Mouse (Mus musculus) lung, embryonic 16.5 days (tissue): ENCODE measurements around the gene Cbfb. TPM values are rescaled to one million over a fixed set of nuclear protein-coding genes. Genes with fewer than 3 reads are reported as not detected.

ENCODE experiments used
- ATAC-seq: fragments of 200-750 bp; cut with Nextera tagmentation; 2 replicates; pipeline ENCODE4 v1.8.0; 2017; ENCODE audit warnings: low read depth, mild to moderate bottlenecking, moderate library complexity
- H3K27ac ChIP-seq: fragments of 300-500 bp; sonication (generic); 2 replicates; pipeline ENCODE4 v1.5.1; 2014; ENCODE audit warnings: mild to moderate bottlenecking, control low read depth, low read length
- H3K27me3 ChIP-seq: fragments of 300-500 bp; sonication (generic); 2 replicates; pipeline ENCODE4 v1.6.1; 2014; ENCODE audit warnings: low read depth, low read length, mixed read lengths; ENCODE audit not compliant: control insufficient read depth, insufficient read depth
- H3K36me3 ChIP-seq: fragments of 300-500 bp; sonication (generic); 2 replicates; pipeline ENCODE4 v1.6.1; 2014; ENCODE audit warnings: low read length; ENCODE audit not compliant: control insufficient read depth, insufficient read depth
- H3K4me1 ChIP-seq: fragments of 300-500 bp; sonication (generic); replicated peaks from 2 replicates; pipeline ENCODE4 v1.6.1; 2014; ENCODE audit warnings: low read length, mixed read lengths; ENCODE audit not compliant: control insufficient read depth, insufficient read depth
- H3K4me2 ChIP-seq: fragments of 300-500 bp; sonication (generic); 2 replicates; pipeline ENCODE4 v1.6.1; 2014; ENCODE audit warnings: low read depth, low read length, control low read depth
- H3K4me3 ChIP-seq: fragments of 300-500 bp; sonication (generic); 2 replicates; pipeline ENCODE4 v1.5.1; 2014; ENCODE audit warnings: mild to moderate bottlenecking, low read length, control low read depth
- H3K9ac ChIP-seq: fragments of 300-500 bp; sonication (generic); 2 replicates; pipeline ENCODE4 v1.6.1; 2014; ENCODE audit warnings: low read length, control low read depth
- H3K9me3 ChIP-seq: fragments of 300-500 bp; sonication (generic); 2 replicates; pipeline ENCODE4 v1.6.1; 2016; ENCODE audit warnings: low read length; ENCODE audit not compliant: control insufficient read depth
- WGBS: fragments of 180-500 bp; shearing (Covaris S2); extraction: QIAGEN DNeasy Blood & Tissue Kit; methylation state at CpG from one replicate; pipeline ENCODE4 v1.1.7; 2014; 5-methylcytosine and 5-hydroxymethylcytosine counted together
- polyA plus RNA-seq: library from polyadenylated mRNA; unstranded; fragments of >200 nt; fragmentation: Nextera tagmentation; extraction: Ambion mirVana; gene quantifications from 2 replicates; pipeline ENCODE4 v1.2.1, GENCODE M21; 2015

The Cbfb gene
- polyA plus RNA-seq, 1 experiment from 2014 or later = 55.5 TPM

DNA sequence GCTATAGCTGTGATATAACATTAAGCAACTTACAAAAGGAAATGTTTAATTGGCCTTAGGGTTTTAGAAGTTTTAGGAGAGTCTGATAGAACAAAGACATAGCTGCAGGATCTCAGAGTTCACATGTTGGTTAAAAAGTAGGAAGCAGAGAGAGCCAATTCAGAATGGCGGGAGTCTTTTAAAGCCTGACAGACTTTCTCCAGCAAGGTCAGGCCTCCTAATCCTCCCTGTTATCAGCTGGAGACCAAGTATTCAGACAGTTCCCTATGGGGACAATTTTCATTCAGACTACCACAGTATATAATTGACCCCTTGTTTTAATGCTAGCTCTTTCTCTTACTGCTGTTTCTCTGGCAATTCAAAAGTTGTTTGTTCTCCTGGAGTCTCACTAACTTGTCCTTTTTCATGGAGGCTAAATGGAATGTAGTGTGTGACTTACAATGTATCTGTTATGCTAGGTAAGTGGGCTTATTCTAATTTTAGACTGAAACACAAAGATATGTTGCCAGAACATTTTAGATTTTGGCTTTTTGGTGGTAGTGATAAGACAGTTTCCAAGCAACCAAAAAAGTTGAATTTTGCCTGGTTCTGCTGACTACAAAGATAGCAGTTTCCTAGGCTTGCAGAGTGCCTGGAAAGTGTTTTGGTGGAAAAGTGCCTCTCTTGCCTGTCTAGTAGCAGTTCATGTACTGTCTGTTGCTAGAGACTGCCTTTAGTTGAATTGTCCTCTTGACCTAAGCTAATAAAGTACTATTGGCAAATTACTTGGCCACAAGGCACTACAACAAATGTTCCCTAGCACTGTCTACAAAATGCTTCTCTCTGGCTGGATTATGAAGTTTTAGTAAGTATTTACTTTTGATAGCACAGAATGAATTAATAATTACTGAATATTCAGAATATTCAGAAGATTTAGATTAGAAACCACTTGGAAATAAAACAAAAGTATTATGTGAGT is 39.0 kb downstream of the Cbfb start:
- Histone ChIP-seq H3K36me3 (peaks cover 1% of the 10 kb centered on the region; the same call in 1 of the 2 replicates), H3K4me2 (no peak overlapping the region), H3K27ac (no peak overlapping the region), H3K9me3 (no peaks in the 10 kb centered on the region), H3K4me1 (no peaks in the 10 kb centered on the region), H3K27me3 (no peaks in the 10 kb centered on the region), H3K4me3 (no peak overlapping the region), H3K9ac (no peak overlapping the region)
- ATAC-seq = no peak
- 95% methylated on average over 1 of the region's 1 CpGs for WGBS

DNA sequence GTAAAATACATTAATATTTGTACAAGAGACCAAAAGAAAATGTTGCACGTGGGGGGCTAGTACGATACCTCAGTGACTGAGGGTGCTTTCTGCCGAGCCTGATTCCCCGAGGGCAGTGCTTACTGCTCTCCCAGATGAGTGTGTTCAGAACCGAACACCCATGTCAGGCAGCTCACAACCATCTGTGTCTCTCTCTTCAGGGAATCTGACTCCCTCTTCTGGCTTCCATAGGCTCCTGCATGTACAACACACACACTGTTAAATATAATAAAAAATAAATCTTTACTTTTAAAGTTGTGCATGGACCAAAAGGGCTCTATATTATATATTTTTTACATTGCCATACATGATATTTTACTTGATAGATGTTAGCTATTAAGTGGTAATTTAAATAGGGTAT is 43.6 kb downstream of the Cbfb start:
- Histone ChIP-seq H3K4me3 (no peak overlapping the region), H3K27ac (no peak overlapping the region), H3K4me2 (no peak overlapping the region), H3K36me3 (peaks cover 6% of the 10 kb centered on the region; the same call in 1 of the 2 replicates), H3K9ac (no peak overlapping the region), H3K27me3 (no peaks in the 10 kb centered on the region), H3K4me1 (no peaks in the 10 kb centered on the region), H3K9me3 (no peaks in the 10 kb centered on the region)
- 83% methylated on average over 5 of the region's 5 CpGs for WGBS
- ATAC-seq = no peak

DNA sequence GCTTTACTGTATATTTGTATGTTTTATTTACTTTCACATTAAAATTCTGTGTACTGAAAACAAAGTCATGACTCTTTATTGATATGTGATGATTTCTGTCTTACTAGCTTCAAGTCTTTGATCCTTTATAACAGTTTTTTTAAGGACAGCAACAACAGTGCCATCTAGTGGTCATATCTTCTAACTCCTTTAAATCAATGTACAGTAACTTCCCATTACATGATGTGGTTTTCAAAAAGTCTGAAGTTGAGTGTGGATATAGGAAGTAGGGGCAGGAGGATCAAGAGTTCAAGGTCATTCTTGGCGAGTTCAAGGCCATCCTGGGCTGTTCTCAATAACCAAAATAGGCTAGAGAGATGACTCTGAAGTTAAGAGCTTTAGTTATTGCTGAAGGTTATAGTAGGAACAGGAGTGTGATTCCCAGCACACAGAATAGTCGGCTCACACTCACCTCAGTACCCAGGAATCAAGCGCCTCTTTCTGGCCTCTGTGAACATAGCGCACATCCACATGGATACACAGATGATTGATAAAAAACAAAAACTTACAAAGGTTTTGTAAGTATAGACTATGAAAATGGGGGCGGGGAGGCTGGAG is 47.5 kb downstream of the Cbfb start:
- H3K27me3 ChIP-seq = no peaks in the 10 kb centered on the region
- WGBS = 74% methylated on average over 5 of the region's 5 CpGs
- no peak overlapping the region for H3K27ac ChIP-seq
- H3K9me3 ChIP-seq = no peaks in the 10 kb centered on the region
- peaks cover 6% of the 10 kb centered on the region; the same call in 1 of the 2 replicates for H3K36me3 ChIP-seq
- no peak overlapping the region for H3K4me2 ChIP-seq
- no peak overlapping the region for H3K4me3 ChIP-seq
- H3K4me1 ChIP-seq = no peaks in the 10 kb centered on the region
- H3K9ac ChIP-seq = no peak overlapping the region
- no peak for ATAC-seq

DNA sequence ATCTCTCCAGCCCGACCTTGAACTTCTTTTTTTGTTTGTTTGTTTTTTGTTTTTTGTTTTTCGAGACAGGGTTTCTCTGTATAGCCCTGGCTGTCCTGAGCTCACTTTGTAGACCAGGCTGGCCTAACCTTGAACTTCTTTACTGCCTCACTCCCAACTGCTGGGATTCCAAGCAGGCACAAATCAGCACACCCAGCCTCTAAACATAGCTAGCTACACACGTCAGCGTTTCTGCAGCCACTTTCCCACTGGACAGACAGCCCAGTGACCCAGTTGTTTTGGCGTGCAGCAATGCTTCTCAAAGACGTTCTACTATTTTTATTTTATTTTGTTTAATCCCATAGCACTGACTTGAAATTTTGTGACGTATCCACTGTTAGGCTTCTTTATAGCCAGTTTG is 53.4 kb downstream of the Cbfb start:
- no peaks in the 10 kb centered on the region for H3K27me3 ChIP-seq
- no peaks in the 10 kb centered on the region for H3K9me3 ChIP-seq
- H3K4me3 ChIP-seq = no peak overlapping the region
- H3K27ac ChIP-seq = no peak overlapping the region
- no peak overlapping the region for H3K9ac ChIP-seq
- H3K4me1 ChIP-seq = peaks cover 6% of the 10 kb centered on the region; the same call in 1 of the 2 replicates
- H3K4me2 ChIP-seq = no peak overlapping the region
- WGBS = 75% methylated on average over 7 of the region's 7 CpGs
- no peaks in the 10 kb centered on the region for H3K36me3 ChIP-seq
- no peak for ATAC-seq

DNA sequence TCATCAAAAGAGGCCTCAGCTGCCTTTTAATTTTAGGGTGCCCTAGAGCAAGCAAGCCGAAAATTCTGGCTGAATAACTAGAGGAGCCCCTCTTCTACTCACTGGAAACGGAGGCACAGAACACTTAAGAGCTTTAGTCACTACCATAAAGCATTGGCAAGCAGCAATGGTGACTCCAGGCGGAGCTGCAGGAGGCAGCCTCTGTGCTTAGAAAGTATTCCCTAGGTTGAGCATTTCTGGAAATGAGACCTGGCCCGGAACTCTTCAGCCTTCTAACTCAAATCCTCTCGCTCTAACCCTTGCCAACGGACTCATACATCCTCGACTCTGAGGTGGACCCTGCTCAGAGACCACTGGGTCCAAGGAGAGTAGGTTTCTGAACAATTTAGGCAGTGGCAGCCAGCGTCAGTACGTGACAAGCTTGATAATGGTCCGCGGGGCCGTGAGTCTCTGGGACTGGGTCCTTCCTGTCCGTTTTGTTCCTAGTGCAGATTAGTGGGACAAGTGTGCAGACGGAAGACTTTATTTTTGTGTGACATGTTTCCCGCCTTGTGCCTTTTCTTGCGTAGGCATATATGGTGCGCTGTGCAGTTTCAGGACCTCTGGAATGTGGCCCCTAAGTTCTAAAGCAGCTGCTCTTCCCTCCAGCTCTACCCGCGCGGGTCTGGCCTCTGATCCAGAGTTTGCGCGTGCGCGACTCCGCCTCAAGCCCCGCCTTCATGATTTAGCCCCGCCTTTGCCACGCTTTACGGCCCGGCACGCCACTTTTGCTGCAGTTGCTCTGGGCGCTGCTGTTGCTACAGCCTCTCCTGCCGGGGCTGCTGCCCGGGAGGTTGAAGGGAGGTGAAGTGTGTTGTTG is 54.2 kb downstream of the Cbfb start, which contains the start of gene D230025D16Rik:
Gene D230025D16Rik (plus strand): TSS at position 733 of the 859 bp plus-strand sequence.
- Histone ChIP-seq H3K27me3 (no peaks in the 10 kb centered on the region), H3K27ac (peak within 1 kb of the TSS; percentile 88), H3K4me3 (peak within 1 kb of the TSS; percentile 81), H3K9me3 (no peaks in the 10 kb centered on the region), H3K4me2 (peak within 1 kb of the TSS; percentile 64), H3K4me1 (peaks cover 6% of the 10 kb centered on the region; the same call in 1 of the 2 replicates), H3K36me3 (no peaks in the 10 kb centered on the region), H3K9ac (peak within 1 kb of the TSS; percentile 75)
- 2% methylated on average over 34 of the region's 34 CpGs for WGBS
- peak; percentile 94 for ATAC-seq

DNA sequence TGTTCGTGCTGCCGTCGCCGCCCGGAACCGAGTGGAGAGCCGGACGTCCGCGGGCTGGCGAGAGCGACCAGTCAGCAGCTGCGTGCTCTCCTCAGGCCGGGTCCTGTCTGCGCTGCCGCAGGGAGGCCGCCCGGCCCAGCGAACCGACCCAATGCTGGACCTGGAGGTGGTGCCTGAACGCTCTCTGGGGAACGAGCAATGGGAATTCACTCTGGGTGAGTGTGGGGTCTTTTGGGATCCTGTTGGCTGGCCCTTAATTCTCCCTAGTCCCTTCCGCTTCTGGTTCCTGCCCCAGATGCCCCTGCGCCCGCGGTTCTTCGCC is 54.8 kb downstream of the Cbfb start:
- Histone ChIP-seq H3K9me3 (no peaks in the 10 kb centered on the region), H3K9ac (peak overlapping the region; percentile 75), H3K4me1 (peaks cover 6% of the 10 kb centered on the region; the same call in 1 of the 2 replicates), H3K27ac (peak overlapping the region; percentile 88), H3K4me3 (peak overlapping the region; percentile 81), H3K36me3 (no peaks in the 10 kb centered on the region), H3K27me3 (no peaks in the 10 kb centered on the region), H3K4me2 (peak overlapping the region; percentile 58)
- under 1% methylated on average over 27 of the region's 27 CpGs for whole genome bisulfite sequencing
- no peak for ATAC-seq

DNA sequence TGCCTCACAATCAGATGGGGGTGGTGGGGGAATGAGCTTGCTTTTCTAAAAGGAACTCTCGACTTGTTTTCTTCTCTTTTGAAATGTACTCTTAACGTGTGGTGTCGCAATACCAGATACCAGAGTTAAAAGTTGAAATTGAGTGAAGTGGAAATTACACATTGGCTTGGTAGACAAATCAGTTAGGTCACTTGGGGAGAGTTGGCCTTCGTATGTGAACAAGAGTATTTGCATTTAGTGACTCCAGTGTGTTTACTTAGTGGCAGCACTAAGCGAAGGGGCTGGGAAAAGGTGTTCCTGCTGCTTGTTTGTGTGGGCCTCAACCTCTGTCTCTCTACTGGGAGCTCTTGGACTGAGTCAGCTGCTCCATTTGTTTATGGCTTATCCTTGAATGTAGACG is 55.4 kb downstream of the Cbfb start:
- Histone ChIP-seq H3K9ac (peak overlapping the region; percentile 75), H3K27ac (peak overlapping the region; percentile 88), H3K4me1 (peaks cover 6% of the 10 kb centered on the region; the same call in 1 of the 2 replicates), H3K36me3 (no peaks in the 10 kb centered on the region), H3K4me3 (peak overlapping the region; percentile 81), H3K9me3 (no peaks in the 10 kb centered on the region), H3K27me3 (no peaks in the 10 kb centered on the region), H3K4me2 (peak overlapping the region; percentile 58)
- 8% methylated on average over 6 of the region's 6 CpGs for WGBS
- ATAC-seq = peak; percentile 55

DNA sequence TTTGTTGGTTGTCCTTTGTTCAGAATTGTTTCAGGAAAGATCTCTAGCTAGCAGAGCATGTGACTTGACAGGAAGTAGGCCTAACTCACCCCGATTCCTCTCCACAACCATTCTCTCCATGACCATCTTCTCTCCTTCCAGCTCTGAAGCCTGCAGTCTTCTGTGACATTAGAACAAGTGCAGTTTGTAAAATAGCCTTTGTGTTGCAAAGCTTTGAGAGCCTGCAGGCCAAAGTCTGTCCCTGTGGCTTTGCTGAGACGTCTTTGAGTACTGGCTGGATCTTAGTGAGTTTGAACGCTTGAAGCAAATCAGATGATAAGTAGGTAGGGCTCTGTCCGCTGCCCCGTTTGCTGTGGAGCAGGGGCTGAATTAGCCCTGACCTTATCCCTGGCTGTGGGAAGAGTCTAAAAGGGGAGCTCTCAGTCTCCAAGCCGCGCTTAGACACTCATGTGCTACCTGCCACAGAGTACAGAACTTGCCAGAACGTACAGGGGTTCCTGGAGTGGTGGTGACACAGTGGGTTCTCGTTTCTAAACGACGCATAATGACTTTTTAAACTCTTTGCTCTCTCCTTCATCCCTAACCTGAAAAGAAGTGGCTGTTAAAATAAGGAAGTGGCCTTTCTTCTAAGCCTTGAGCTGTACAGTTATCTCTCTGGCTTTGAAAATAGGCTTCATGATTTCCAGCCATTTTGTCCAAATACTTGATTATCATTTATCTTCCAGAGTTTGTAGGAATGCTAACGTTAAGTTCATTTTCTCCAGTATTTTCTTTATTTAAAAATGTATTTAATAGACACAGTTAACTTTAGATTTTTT is 61.2 kb downstream of the Cbfb start:
- WGBS = 73% methylated on average over 12 of the region's 12 CpGs
- Histone ChIP-seq H3K4me3 (no peak overlapping the region), H3K4me2 (no peak overlapping the region), H3K9me3 (no peaks in the 10 kb centered on the region), H3K9ac (no peak overlapping the region), H3K4me1 (no peaks in the 10 kb centered on the region), H3K27ac (no peak overlapping the region), H3K27me3 (no peaks in the 10 kb centered on the region), H3K36me3 (peaks cover 7% of the 10 kb centered on the region; the same call in 1 of the 2 replicates)
- ATAC-seq = no peak
